In genomic region chr11:69685526-69686148, GRCm38 (mm10) we compare ENCODE assay signal across 8 mouse cellular contexts. TPM values are rescaled to one million over a fixed set of nuclear protein-coding genes. Genes with fewer than 3 reads are reported as not detected.
DNase-seq lines count a peak whose midpoint lies in the region; ATAC-seq lines count a peak whose summit lies in the region.

TSS of gene Tnfsf13 (minus strand) at chr11:69685784.

- H3K4me2 ChIP-seq in forebrain, embryonic 15.5 days (replicated peaks), result no peak within 1 kb of the TSS
- no peak within 1 kb of the TSS; the same call in 1 of the 2 replicates for H3K4me2 ChIP-seq in limb, embryonic 11.5 days (ENCODE audit: low read depth, severe bottlenecking)
- no peak within 1 kb of the TSS for H3K4me2 ChIP-seq in midbrain, embryonic 14.5 days (ENCODE audit: low read length)

- peak; percentile 49; the same call in 1 of the 2 replicates for ATAC-seq in cerebellum, adult (ENCODE audit: insufficient number of reproducible peaks, low FRiP score, low TSS enrichment)
- ATAC-seq in forebrain, embryonic 15.5 days (replicated peaks), result no peak
- ATAC-seq in limb, embryonic 11.5 days (ENCODE audit: insufficient number of reproducible peaks, low FRiP score, low TSS enrichment, low read depth), result no peak
- no peak for ATAC-seq in midbrain, embryonic 14.5 days (ENCODE audit: low FRiP score, low TSS enrichment)

- no peak within 1 kb of the TSS for H3K9ac ChIP-seq in forebrain, embryonic 15.5 days (replicated peaks)
- H3K9ac ChIP-seq in limb, embryonic 11.5 days (ENCODE audit: low read length), result peak within 1 kb of the TSS; percentile 32; the same call in 1 of the 2 replicates
- 0 out of 2 replicates have a peak within 1 kb of the TSS, but pooled peaks have one; percentile 21 for H3K9ac ChIP-seq in midbrain, embryonic 14.5 days (replicated peaks; ENCODE audit: low read length)

- H3K27me3 ChIP-seq in forebrain, embryonic 15.5 days, result no peaks in the 10 kb centered on the region
- H3K27me3 ChIP-seq in limb, embryonic 11.5 days (ENCODE audit: control insufficient read depth, insufficient read depth, low read length), result no peaks in the 10 kb centered on the region
- H3K27me3 ChIP-seq in midbrain, embryonic 14.5 days (ENCODE audit: control insufficient read depth, insufficient read depth, low read length), result no peaks in the 10 kb centered on the region

- H3K4me1 ChIP-seq in forebrain, embryonic 15.5 days, result peaks cover 38% of the 10 kb centered on the region
- H3K4me1 ChIP-seq in limb, embryonic 11.5 days (ENCODE audit: control insufficient read depth, insufficient read depth, low read length), result 0 out of 2 replicates have a peak, but pooled peaks cover 4% of the 10 kb centered on the region
- peaks cover 13% of the 10 kb centered on the region for H3K4me1 ChIP-seq in midbrain, embryonic 14.5 days (ENCODE audit: control insufficient read depth, insufficient read depth, low read length)

- H3K36me3 ChIP-seq in forebrain, embryonic 15.5 days, result no peaks in the 10 kb centered on the region
- no peaks in the 10 kb centered on the region for H3K36me3 ChIP-seq in limb, embryonic 11.5 days (ENCODE audit: control insufficient read depth, insufficient read depth, low read length)
- no peaks in the 10 kb centered on the region for H3K36me3 ChIP-seq in midbrain, embryonic 14.5 days (ENCODE audit: control insufficient read depth, insufficient read depth, low read length)

- peak within 1 kb of the TSS; percentile 39; the same call in 1 of the 2 replicates for H3K27ac ChIP-seq in forebrain, embryonic 15.5 days (replicated peaks)
- no peak within 1 kb of the TSS for H3K27ac ChIP-seq in limb, embryonic 11.5 days (replicated peaks; ENCODE audit: low read depth, low read length)
- no peak within 1 kb of the TSS for H3K27ac ChIP-seq in midbrain, embryonic 14.5 days (replicated peaks; ENCODE audit: low read depth, low read length)

- H3K9me3 ChIP-seq in forebrain, embryonic 15.5 days, result no peaks in the 10 kb centered on the region
- no peaks in the 10 kb centered on the region for H3K9me3 ChIP-seq in limb, embryonic 11.5 days (ENCODE audit: control insufficient read depth, low read length)
- H3K9me3 ChIP-seq in midbrain, embryonic 14.5 days (ENCODE audit: control insufficient read depth, low read length), result no peaks in the 10 kb centered on the region

- no peak for DNase-seq in cerebellum, postnatal 4 days (ENCODE audit: low spot score in 2 of 2)
- DNase-seq in brain, adult 2 months (ENCODE audit: low read depth, low spot score), result peak; percentile 93
- peak; percentile 77 for DNase-seq in heart, postnatal 4 days
- no peak for DNase-seq in limb, embryonic 11.5 days (ENCODE audit: low spot score)
- DNase-seq in midbrain, embryonic 14.5 days, result no peak
- DNase-seq in retina, postnatal 1 day, result no peak

- no peak within 1 kb of the TSS for H3K4me3 ChIP-seq in forebrain, embryonic 15.5 days
- H3K4me3 ChIP-seq in limb, embryonic 11.5 days (ENCODE audit: low read depth, low read length), result no peak within 1 kb of the TSS
- H3K4me3 ChIP-seq in midbrain, embryonic 14.5 days (replicated peaks; ENCODE audit: low read depth, low read length), result no peak within 1 kb of the TSS

- WGBS in forebrain, embryonic 15.5 days, result 45% methylated on average over 10 of the region's 10 CpGs
- WGBS in limb, embryonic 11.5 days, result 83% methylated on average over 10 of the region's 10 CpGs
- 57% methylated on average over 10 of the region's 10 CpGs for WGBS in midbrain, embryonic 14.5 days

RNA-seq across cellular contexts. Expression of gene Tnfsf13, which starts in this region (rescaled TPM):
- 0.38 TPM in 1 of 2 replicates, not detected in the other for polyA plus RNA-seq in forebrain, embryonic 15.5 days (2015; fragmentation: Nextera tagmentation; extraction: Ambion mirVana)
- 1 to 10 TPM; 2.3 to 2.6 TPM for total RNA-seq in heart, postnatal 4 days (2021)
- not detected in 2 replicates for polyA plus RNA-seq in limb, embryonic 11.5 days (2014; fragmentation: Nextera tagmentation; extraction: Ambion mirVana)
- polyA plus RNA-seq in midbrain, embryonic 14.5 days (2014; fragmentation: Nextera tagmentation; extraction: Ambion mirVana), result 0.16 and 0.25 TPM in 2 replicates

Comparison
In these comparisons a context has a peak if more than half of its experiments do, and no peak if none do; other contexts are left out.
1. DNase-seq: peak in brain, adult 2 months (single experiment) and heart, postnatal 4 days (single experiment); none in cerebellum, postnatal 4 days (0 of 2), limb, embryonic 11.5 days (single experiment), midbrain, embryonic 14.5 days (single experiment) and retina, postnatal 1 day (single experiment).